Mouse (Mus musculus) embryonic fibroblast, embryonic 13.5 days (primary cell): ENCODE measurements around the gene Phlpp1. TPM values are rescaled to one million over a fixed set of nuclear protein-coding genes. Genes with fewer than 3 reads are reported as not detected.

Experiments
- H3K27ac ChIP-seq: 2 replicates; pipeline ENCODE4 v1.5.1; 2012; ENCODE audit warnings: low read length, control low read depth, inconsistent platforms; ENCODE audit not compliant: insufficient read depth
- H3K4me1 ChIP-seq: 2 replicates; pipeline ENCODE4 v1.6.1; 2011; ENCODE audit warnings: low read length; ENCODE audit not compliant: control insufficient read depth, insufficient read depth
- H3K4me3 ChIP-seq: 2 replicates; pipeline ENCODE4 v1.5.1; 2011; ENCODE audit warnings: mild to moderate bottlenecking, control low read depth, low read length; ENCODE audit not compliant: insufficient read depth
- CTCF ChIP-seq: IDR thresholded peaks from 2 replicates; pipeline ENCODE4 v1.5.1; 2011; ENCODE audit warnings: mild to moderate bottlenecking, control low read depth, low read length, moderate library complexity, borderline replicate concordance; ENCODE audit not compliant: insufficient read depth
- POLR2A ChIP-seq: IDR thresholded peaks from 2 replicates; pipeline ENCODE4 v1.6.1; 2011; ENCODE audit warnings: low read depth, mild to moderate bottlenecking, control low read depth, low read length, moderate library complexity
- polyA plus RNA-seq: library from polyadenylated mRNA; stranded (reverse); fragments of >200 nt; gene quantifications from 2 replicates; pipeline ENCODE4 v1.2.4, GENCODE M21; 2011; ENCODE audit warnings: low read depth; ENCODE audit not compliant: missing spikeins, insufficient read length

The Phlpp1 gene
- polyA plus RNA-seq, 1 experiment = 14.3 TPM

- Histone ChIP-seq H3K4me1 (no peaks in the 10 kb centered on the region), H3K27ac (peak overlapping the region; percentile 28; the same call in 1 of the 2 replicates), H3K4me3 (no peak overlapping the region)
- TF ChIP-seq CTCF (no peak), POLR2A (no peak)
These were observed 6.6 kb downstream of the Phlpp1 start for GRCm38 (mm10) chr1:106177868-106178790.

GRCm38 (mm10) chr1:106183701-106184100 lies 12.1 kb downstream of the Phlpp1 start:
- peaks cover 6% of the 10 kb centered on the region for H3K4me1 ChIP-seq
- H3K4me3 ChIP-seq = no peak overlapping the region
- no peak overlapping the region for H3K27ac ChIP-seq
- TF ChIP-seq POLR2A = no peak
- TF ChIP-seq CTCF = no peak

- TF ChIP-seq POLR2A (no peak), CTCF (no peak)
- Histone ChIP-seq H3K27ac (no peak overlapping the region), H3K4me3 (no peak overlapping the region), H3K4me1 (peaks cover 6% of the 10 kb centered on the region)
These were observed 13.4 kb downstream of the Phlpp1 start for GRCm38 (mm10) chr1:106184780-106185460.

GRCm38 (mm10) chr1:106185461-106185924 lies 13.9 kb downstream of the Phlpp1 start:
- peaks cover 6% of the 10 kb centered on the region for H3K4me1 ChIP-seq
- no peak overlapping the region for H3K27ac ChIP-seq
- TF ChIP-seq POLR2A (no peak), CTCF (no peak)
- no peak overlapping the region for H3K4me3 ChIP-seq

GRCm38 (mm10) chr1:106186062-106186461 lies 14.5 kb downstream of the Phlpp1 start:
- TF ChIP-seq POLR2A (no peak), CTCF (no peak)
- Histone ChIP-seq H3K4me3 (no peak overlapping the region), H3K27ac (no peak overlapping the region), H3K4me1 (peaks cover 6% of the 10 kb centered on the region)

- Histone ChIP-seq H3K4me3 (no peak overlapping the region), H3K4me1 (peaks cover 9% of the 10 kb centered on the region), H3K27ac (no peak overlapping the region)
- TF ChIP-seq CTCF (no peak), POLR2A (no peak)
These were observed 15.9 kb downstream of the Phlpp1 start for GRCm38 (mm10) chr1:106187480-106187879.

- no peak overlapping the region for H3K27ac ChIP-seq
- H3K4me1 ChIP-seq = peaks cover 9% of the 10 kb centered on the region
- TF ChIP-seq CTCF (no peak), POLR2A (no peak)
- no peak overlapping the region for H3K4me3 ChIP-seq
These were observed 17.2 kb downstream of the Phlpp1 start for GRCm38 (mm10) chr1:106188756-106189155.

- TF ChIP-seq CTCF (no peak), POLR2A (no peak)
- Histone ChIP-seq H3K4me1 (peaks cover 9% of the 10 kb centered on the region), H3K27ac (no peak overlapping the region), H3K4me3 (no peak overlapping the region)
These were observed 17.8 kb downstream of the Phlpp1 start for GRCm38 (mm10) chr1:106189311-106189710.

GRCm38 (mm10) chr1:106190695-106191094 lies 19.1 kb downstream of the Phlpp1 start:
- Histone ChIP-seq H3K4me1 (peaks cover 5% of the 10 kb centered on the region; the same call in 1 of the 2 replicates), H3K4me3 (no peak overlapping the region), H3K27ac (no peak overlapping the region)

GRCm38 (mm10) chr1:106191885-106192284 lies 20.3 kb downstream of the Phlpp1 start:
- TF ChIP-seq POLR2A = no peak
- no peak for TF ChIP-seq CTCF

More at GRCm38 (mm10) chr1:106190695-106191094, 19.1 kb downstream of the Phlpp1 start:
- no peak for TF ChIP-seq CTCF
- TF ChIP-seq POLR2A = no peak

More at GRCm38 (mm10) chr1:106191885-106192284, 20.3 kb downstream of the Phlpp1 start:
- Histone ChIP-seq H3K4me3 (no peak overlapping the region), H3K4me1 (0 out of 2 replicates have a peak, but pooled peaks cover 3% of the 10 kb centered on the region), H3K27ac (no peak overlapping the region)
